Mouse (Mus musculus) brain, embryonic 14.5 days (tissue): ENCODE measurements at regions not wholly inside any gene's neighbourhood (a gene's known extent, or its start where the extent isn't known, plus 50 kb on each side); places are given as distances from the start of the nearest gene placed in this dataset.
A peak's percentile ranks its signal among the peaks of the same experiment; 100 is the strongest.

Experiments used
- DNase-seq: peaks from one replicate; pipeline ENCODE4 v3.0.0-alpha.2; 2011; ENCODE audit warnings: low read depth
- CTCF ChIP-seq: fragments of 200-500 bp; IDR thresholded peaks from 2 replicates; pipeline ENCODE4 v1.5.1; 2012; ENCODE audit warnings: inconsistent platforms, mild to moderate bottlenecking, moderate library complexity, borderline replicate concordance; ENCODE audit not compliant: insufficient read depth, insufficient read length; ENCODE audit errors: extremely low read depth
- POLR2A ChIP-seq: fragments of 200-500 bp; IDR thresholded peaks from 2 replicates; pipeline ENCODE4 v1.6.1; 2012; ENCODE audit warnings: mild to moderate bottlenecking, inconsistent platforms, borderline replicate concordance; ENCODE audit not compliant: poor library complexity, insufficient read depth, insufficient read length, severe bottlenecking; ENCODE audit errors: extremely low read depth

DNA sequence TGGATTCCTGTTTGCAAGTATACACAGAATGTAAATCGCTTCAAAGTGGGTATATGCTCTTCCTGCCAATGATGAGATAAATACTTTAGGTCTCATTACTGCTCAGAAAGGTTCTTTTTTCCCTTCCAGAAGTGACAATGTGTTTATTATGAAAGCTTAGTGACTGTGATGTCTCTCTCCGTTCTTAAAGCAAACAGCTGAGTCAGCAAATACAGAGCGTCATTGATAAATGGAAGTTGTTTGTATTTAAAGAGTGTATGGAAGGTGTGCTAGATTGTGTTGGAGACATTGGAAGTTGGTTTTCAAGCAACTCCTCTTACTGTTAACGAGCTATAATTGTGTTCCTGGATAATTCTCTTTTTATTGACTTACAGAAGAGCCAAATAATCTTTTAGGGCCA lies 408.0 kb downstream of the Prr30 start:
- peak; percentile 14 for DNase-seq
- TF ChIP-seq POLR2A (no peak), CTCF (no peak)

DNA sequence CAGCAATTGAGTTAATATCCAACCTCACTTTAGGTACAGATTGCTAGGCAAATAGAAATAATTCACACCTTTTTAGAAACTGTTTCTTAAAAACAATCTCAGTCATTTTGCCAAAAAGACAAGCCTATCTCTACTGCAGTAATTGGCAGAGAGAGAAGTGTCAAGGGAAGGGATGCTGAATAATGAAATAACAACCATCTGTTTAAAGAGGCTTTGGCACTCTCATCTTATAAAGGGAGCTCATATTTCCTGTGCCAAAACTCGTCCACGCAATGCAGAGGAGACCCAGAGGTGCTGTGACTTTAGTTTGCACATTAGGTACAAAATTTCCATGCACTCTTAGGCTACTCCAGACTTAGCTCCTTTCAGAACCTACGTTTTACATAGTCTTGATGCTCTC lies 418.2 kb downstream of the Prr30 start:
- TF ChIP-seq CTCF (no peak), POLR2A (no peak)
- DNase-seq, result peak; percentile 77

- peak; percentile 45 for DNase-seq
- TF ChIP-seq CTCF (peak; percentile 53; the same call in 1 of the 2 replicates), POLR2A (no peak)
Observed at GRCm38 (mm10) chr14:100753951-100754350, 446.2 kb downstream of the Prr30 start.

DNA sequence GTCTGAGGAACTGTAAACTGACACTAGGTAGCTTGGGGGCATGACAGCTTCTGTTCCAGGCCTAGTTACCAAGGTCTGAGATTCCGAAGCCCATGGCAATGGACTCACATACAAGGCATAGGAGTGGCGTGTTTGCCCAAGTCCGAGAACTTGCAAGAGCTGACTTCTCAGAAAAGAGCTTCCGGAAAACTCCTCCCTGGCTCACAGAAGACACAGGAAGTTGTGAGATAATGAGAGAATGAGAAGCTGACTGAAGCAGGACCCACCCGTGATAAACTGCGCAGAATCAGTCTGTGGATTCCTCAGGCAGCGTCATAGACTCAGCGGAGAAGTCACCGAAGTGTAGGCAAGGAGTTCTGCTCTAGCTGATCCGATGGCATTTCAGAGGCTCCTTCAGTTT lies 447.4 kb downstream of the Prr30 start:
- no peak for DNase-seq
- TF ChIP-seq CTCF, result no peak
- no peak for TF ChIP-seq POLR2A

DNA sequence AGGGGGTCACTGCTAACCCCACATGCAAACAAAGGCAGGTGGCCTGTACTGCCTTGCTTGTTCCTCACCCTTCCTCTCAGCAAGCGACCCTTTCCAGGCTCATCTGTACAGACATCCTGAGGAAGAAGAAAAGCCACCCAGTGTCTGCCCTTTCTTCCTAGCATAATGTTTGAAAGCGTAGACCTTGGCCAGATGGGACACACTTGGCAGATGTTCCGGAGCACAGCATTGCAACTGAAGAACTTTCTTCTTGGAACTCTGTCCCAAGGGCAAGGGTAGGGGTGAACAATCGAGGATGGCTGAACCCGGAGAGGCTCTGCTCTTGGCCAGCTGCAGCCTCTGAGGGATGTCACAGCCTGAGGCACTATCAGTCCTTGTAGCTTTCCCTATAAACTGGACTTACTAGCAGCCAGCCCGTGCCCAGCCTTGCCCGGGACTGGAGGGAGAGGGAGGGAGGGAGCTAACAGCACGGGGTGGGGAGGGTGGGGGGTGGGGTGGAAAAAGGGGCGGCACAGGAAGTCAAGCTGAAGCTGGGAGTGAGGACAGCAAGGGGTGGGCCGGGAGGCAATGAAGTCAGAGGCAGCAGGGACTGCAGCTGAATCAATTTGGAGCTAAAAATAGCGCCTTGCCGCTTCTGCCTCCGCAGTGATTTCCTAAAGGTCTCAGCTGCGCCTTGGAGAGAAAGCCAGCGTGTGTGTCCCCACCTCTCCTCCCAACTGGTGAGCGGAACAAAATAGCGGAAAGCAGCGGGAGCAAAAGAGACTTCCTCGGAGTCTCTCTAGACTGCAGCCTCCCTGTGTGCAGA lies 450.2 kb downstream of the Prr30 start:
- peak; percentile 93 for DNase-seq
- TF ChIP-seq CTCF (no peak), POLR2A (peak; percentile 23; the same call in 1 of the 2 replicates)

- DNase-seq, result peak; percentile 37
- TF ChIP-seq CTCF (no peak), POLR2A (no peak)
Observed at GRCm38 (mm10) chr14:100735276-100735675, 450.8 kb upstream of the Klf12 start.

DNA sequence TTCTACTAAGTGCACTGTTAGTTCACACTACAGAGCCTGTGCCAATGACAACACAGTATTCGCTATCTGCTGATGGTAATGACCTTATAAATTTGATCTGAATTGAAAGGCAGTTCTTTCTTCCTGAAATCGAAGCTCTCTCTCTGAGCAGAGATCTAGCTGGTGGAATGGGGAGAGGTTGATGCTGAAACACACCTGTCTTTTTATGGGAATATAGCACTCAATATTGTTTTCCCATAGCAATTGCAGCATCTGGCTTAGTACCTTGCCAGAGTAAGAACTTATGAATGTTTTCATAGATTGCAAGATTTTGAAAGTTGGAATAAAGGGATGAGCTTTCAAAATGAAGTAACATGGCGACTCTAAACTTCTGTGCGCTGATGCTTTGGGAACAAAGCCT lies 444.0 kb upstream of the Klf12 start:
- TF ChIP-seq POLR2A, result no peak
- no peak for TF ChIP-seq CTCF
- no peak for DNase-seq

GRCm38 (mm10) chr14:100727701-100728100 lies 443.2 kb upstream of the Klf12 start:
- DNase-seq, result no peak
- TF ChIP-seq POLR2A (no peak), CTCF (no peak)

GRCm38 (mm10) chr14:100724962-100725361 lies 440.5 kb upstream of the Klf12 start:
- TF ChIP-seq POLR2A, result no peak
- no peak for TF ChIP-seq CTCF
- DNase-seq, result no peak

GRCm38 (mm10) chr14:100720667-100721066 lies 436.2 kb upstream of the Klf12 start:
- TF ChIP-seq POLR2A, result no peak
- peak; percentile 78 for DNase-seq

DNA sequence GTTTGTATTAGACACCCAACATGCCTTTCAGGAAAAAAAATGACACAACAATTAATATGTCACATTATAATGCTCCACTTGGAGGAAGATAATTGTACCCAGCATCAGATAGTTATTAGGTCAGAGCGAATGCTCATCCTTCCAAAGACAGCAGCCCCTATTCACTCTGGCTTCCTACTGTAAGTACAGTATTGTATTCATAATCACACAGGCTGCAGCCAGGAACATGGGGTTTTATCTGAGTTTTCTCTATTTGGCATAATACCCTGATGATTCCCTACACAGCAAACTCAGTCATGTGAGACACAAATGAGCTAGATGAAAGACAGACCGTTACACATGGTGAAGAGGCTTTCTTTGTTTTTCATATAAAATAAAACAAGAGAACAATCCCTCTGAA lies 430.5 kb upstream of the Klf12 start:
- DNase-seq, result peak; percentile 69
- TF ChIP-seq CTCF (no peak), POLR2A (no peak)

DNA sequence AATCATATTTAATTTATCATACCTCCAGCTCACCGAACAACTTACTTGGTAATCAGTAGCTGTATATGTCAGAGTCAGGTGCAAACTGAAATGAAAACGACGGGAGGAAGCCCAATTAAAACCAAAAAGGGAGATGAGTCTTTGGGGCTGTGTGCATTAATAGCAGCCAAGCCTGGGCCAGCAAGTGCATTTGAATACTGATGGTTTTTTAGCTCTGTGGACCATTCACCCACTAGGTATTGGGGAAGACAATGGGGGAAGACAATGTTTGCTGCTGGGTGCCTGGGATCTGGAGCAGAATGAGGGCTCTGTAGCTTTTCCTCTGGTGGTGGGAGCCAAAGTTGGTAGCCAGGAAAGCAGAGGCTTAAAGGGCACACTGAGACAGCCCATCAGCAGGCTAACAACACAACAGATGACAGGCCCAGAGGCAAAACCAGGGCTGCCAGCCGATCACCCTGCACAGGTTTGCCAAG lies 429.6 kb upstream of the Klf12 start:
- DNase-seq, result peak; percentile 74
- no peak for TF ChIP-seq CTCF
- TF ChIP-seq POLR2A, result no peak
